Mouse (Mus musculus): ENCODE measurements around the gene Pde7b. TPM values are rescaled to one million over a fixed set of nuclear protein-coding genes. Genes with fewer than 3 reads are reported as not detected.

The Pde7b gene
- total RNA-seq, 2 experiments from 2014 or later = 13.2 to 14.4 TPM

DNA sequence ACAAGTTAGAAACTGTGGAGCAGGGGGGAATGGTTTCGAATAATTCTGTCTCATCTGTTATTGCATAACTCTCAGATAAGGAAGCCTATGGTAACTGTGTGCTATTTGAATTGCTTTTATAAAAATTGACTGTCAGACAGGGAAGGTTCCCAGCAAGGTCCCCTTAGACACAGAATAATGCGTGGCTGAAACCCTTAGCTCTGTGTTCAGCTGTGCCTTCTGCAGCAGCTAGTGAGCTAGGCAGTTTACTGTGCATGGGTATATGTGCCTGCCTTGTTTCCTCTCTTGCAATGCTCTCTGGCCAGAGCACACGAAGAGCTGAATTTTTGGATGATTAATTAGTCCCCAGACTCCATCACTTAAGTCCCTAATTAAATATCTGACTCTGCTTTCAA lies 1.4 kb downstream of the Pde7b start:
- DNase-seq (ENCODE audit: low spot score in 2 of 2) = no peak

DNA sequence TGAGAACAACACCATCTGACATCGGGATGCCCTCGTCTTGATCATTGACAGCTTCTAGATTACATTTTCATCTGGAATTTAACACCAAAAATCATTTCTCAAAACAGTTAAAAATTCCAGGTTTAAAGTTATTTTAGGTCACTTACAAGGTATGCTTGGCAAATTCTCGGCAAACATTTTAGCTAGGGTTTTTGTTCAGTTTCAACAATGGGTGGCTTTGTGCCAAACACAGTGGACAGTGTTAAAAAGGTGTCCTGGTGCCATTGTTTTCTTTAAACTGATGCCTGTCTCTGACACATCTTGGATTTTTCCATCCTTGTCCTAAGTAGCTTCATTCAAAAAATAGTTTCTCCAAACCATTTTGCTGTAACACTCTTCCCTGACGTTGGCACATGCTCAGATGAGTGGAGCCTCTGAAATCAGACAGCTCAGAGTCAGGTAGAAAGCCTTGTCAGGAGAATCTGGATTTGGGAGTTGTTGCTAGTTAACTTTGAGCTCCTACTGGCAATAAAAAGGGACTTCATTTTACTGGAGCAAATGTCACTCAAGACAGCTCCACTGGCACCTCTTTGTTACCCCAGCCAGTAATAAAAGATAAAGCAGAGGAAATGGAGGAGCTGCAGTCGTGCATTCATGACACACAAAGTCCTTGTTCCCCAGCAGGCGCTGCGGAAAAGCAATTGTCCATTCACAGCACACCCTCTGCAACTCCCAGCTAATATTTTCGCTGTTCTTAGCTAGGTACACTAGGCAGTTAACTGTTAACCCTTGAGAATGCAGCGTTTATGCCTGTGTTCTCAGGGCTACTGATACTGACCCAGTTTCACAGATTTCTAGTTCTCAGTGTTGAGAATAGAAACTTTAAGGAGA lies 2.0 kb downstream of the Pde7b start:
- DNase-seq (ENCODE audit: low spot score in 2 of 2) = no peak

GRCm38 (mm10) chr10:20719201-20719600 lies 5.7 kb downstream of the Pde7b start:
- no peak for DNase-seq (ENCODE audit: low spot score in 2 of 2)

DNA sequence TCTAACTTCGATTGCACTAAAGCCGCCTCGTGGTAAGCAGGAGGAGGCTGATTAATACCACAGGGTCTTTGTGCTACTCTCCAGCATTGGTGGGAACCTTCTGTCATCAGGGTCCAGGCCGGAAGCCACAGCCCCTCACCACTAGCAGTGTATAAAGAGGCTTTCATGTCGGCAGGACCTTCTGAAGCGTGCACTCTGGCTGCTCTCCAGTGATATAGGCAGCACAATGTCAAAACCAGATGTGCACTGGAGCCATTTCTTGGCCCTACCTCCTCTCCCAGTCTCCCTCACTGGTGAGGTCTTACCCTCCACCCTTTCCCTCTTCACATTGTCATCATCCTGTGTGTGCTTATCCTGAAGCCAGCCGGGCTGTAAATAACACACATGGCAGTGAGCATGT lies 24.2 kb downstream of the Pde7b start:
- DNase-seq (ENCODE audit: low spot score in 2 of 2) = no peak

GRCm38 (mm10) chr10:20699874-20700273 lies 25.0 kb downstream of the Pde7b start:
- DNase-seq (ENCODE audit: low spot score in 2 of 2) = no peak

DNA sequence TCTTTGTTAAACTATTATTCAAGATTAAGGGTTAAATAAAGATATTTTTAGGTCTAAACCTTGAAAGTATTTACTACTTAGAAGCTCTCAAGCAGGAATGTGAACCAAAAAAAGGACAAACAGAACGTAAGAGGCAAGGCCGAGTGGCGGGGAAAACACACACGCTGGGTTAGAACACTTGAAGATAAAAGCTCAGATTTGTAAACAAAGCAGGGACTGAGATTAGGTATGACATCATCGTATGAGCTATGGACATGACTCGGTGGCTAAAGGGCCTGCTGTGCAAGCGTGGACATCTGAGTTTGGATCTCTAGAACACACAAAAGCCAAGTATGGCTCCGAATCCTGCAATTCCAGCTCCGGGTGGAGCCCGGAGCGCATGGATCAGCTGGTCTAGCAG lies 29.2 kb downstream of the Pde7b start:
- no peak for DNase-seq (ENCODE audit: low spot score in 2 of 2)

DNA sequence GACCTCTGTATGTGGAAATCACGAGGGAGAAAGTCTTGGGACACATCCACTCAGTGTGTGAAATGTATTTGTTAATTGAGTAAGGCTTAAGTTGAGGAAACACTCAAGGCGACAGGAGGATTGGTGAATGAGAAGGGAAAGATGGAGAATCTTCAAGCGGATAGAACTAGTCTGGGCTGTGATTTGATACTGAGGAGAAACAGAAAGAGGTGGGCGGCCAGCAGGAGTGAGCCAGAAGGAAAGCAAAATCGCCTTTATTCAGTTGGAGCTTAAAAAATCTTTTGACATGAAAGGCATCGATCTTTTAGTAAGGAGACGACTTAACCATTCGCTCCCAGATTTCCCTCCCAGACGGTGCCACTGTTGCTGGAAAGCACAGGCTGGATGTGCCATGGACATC lies 34.9 kb downstream of the Pde7b start:
- no peak for DNase-seq (ENCODE audit: low spot score in 2 of 2)

DNA sequence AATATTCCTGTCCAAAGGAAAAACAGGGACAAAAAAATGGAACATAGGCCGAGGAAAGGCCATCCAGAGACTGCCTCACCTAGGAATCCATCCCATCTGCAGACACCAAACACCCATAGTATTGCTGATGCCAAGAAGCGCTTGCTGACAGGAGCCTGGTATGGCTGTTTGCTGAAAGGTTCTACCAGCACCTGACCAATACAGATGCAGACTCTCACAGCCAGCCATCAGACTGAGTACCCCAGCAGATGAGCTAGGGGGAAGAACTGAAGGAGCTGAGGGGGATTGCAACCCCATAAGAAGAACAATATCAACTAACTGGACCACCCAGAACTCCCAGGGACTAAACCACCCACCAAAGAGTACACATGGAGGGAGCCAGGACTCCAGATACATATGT lies 40.7 kb downstream of the Pde7b start:
- no peak for DNase-seq (ENCODE audit: low spot score in 2 of 2)

DNA sequence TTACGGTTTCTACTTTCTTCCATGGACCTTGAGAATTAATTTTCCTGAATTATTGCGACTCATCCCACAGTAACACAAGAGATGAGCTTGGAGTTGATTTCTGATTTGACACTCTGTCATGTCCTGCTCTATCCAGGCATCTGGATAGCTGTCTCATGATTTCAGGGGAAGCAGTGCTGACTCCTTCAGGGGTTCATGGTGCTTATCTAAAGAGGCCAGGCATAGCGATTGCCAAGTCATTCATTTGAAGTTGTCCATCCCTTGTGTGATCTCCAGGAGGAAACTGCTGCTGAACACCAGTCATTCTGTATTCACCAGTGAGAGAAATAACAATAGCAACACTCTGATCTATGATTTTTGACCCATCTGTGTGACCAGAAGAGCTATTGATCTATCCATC lies 43.9 kb downstream of the Pde7b start:
- DNase-seq (ENCODE audit: low spot score in 2 of 2) = no peak

- no peak for DNase-seq (ENCODE audit: low spot score in 2 of 2)
Observed at GRCm38 (mm10) chr10:20675321-20675720, 49.6 kb downstream of the Pde7b start.

- no peak for DNase-seq (ENCODE audit: low spot score in 2 of 2)
Observed at GRCm38 (mm10) chr10:20673798-20674197, 51.1 kb downstream of the Pde7b start.

DNA sequence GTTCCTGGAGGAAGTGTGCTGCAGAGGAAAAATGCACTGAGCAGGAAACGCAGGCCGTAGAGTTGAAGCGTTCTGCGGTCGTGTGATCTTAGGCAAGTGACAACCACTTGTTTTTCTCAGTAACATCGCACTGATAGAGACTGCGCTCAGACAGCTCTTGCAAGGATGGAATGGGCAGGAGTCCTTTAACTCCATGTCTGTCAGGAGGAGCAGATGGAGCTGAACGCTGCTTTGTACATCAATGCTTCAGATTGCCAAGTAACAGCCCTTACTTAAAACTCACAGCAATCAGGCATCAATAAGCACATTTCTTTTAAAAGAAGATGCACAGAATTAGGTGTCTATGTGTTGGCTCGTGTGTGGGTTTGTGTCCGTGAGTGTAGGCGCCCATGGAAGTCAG lies 52.3 kb downstream of the Pde7b start:
- DNase-seq (ENCODE audit: low spot score in 2 of 2) = no peak

DNA sequence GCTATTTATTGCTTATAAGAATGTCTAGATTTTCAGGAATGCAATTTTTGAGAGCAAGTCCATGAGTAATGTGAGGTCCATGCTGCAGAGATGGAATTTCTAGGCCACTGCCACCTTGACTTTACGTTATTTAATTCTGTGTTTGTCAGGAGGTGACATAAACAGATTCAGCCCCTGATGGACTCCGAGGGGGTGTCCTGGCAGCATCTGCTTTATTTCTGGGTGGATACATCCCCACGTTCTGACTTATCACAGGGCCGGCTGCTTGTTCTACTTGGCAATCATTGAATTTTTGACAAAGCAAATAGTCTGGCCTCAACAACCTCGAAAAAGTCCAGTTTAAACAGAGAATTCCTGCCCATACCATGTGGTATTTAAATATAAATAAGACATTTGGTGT lies 53.3 kb downstream of the Pde7b start:
- no peak for DNase-seq (ENCODE audit: low spot score in 2 of 2)

- DNase-seq (ENCODE audit: low spot score in 2 of 2) = no peak
Observed at GRCm38 (mm10) chr10:20670541-20670940, 54.3 kb downstream of the Pde7b start.

GRCm38 (mm10) chr10:20669467-20669866 lies 55.4 kb downstream of the Pde7b start:
- DNase-seq (ENCODE audit: low spot score in 2 of 2) = no peak

GRCm38 (mm10) chr10:20668577-20668976 lies 56.3 kb downstream of the Pde7b start:
- no peak for DNase-seq (ENCODE audit: low spot score in 2 of 2)

- DNase-seq (ENCODE audit: low spot score in 2 of 2) = no peak
Observed at GRCm38 (mm10) chr10:20666655-20667054, 58.2 kb downstream of the Pde7b start.

- no peak for DNase-seq (ENCODE audit: low spot score in 2 of 2)
Observed at GRCm38 (mm10) chr10:20662951-20663350, 61.9 kb downstream of the Pde7b start.

DNA sequence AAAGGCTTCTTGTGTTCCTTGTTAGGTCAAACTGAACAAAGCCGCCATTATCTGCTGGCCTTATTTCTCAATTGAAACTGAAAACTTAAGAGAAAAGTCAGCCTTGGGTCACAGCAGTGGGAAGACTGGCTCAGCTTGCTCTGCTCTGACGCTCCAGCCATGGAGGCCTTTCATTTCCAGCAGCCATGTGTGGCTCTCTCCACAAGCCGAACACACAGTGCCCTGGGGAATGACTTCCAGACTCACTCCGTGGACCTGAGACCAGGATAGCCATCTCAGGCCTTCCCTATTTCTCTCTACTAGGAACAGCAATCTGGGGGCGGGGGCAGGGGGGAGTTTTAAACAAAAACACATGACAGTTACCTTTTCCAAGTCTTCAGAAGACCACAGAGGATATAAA lies 63.2 kb downstream of the Pde7b start:
- no peak for DNase-seq (ENCODE audit: low spot score in 2 of 2)

- DNase-seq (ENCODE audit: low spot score in 2 of 2) = no peak
Observed at GRCm38 (mm10) chr10:20659718-20660117, 65.2 kb downstream of the Pde7b start.

GRCm38 (mm10) chr10:20659268-20659667 lies 65.6 kb downstream of the Pde7b start:
- no peak for DNase-seq (ENCODE audit: low spot score in 2 of 2)

DNA sequence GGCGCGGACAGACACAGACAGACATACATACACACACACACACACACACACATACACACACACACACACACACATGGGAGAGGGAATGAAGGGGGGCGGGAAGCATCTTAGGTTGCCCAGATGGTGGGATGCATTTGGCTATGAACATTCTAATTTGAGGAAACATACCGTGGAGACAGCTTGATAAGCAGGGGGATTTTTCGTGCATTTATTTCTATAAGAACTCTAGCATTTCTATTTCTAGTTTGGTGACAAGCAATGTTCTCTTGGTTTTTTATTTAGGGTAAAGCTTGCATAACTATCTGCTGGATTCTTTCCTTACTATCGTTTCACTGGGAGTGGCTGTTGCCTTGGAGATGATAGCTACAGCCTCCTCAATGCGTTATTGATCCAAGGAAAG lies 66.2 kb downstream of the Pde7b start:
- no peak for DNase-seq (ENCODE audit: low spot score in 2 of 2)

Measured in adrenal gland, postnatal 4 days (tissue).